Mouse (Mus musculus) ES-Bruce4 (cell line): Measurements from ENCODE around the gene Rapgef4.

ENCODE experiments used
- CTCF ChIP-seq: IDR thresholded peaks from one replicate; pipeline ENCODE4 v1.8.1; 2011; ENCODE audit warnings: low read depth, low read length
- EP300 ChIP-seq: IDR thresholded peaks from 2 replicates; pipeline ENCODE4 v1.6.1; 2011; ENCODE audit warnings: low read depth, low read length; ENCODE audit not compliant: insufficient read depth

DNA sequence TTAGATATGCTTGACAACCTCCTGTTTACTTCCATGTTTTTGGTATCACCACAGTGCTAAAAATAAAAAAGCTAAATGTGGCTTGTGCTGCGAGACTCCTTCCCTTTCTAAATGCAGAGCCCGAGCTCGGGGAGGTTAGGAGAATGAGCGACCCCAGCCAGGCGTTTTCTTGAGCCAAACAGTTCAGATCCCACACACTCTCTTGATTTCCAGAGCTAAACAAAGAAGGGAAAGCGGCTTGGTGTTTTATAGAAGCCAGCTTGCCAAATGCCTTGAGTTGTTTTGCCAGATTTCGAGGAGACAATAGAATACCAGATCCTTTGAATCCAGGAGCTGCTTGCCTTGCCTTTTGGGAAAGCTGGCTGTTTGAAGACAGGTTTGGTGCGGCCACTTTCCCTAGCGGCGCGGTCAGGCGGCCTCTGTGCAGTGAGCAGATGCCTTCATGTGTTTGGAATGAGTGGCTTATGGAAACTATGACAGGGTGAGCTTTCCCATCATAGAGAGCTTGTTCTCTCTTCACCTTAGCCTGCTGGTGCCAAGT lies 254.4 kb downstream of the Rapgef4 start:
- TF ChIP-seq CTCF (no peak), EP300 (no peak)
